Mouse (Mus musculus): ENCODE measurements around the gene Mrps25. TPM values are rescaled to one million over a fixed set of nuclear protein-coding genes. Genes with fewer than 3 reads are reported as not detected.

Gene Mrps25
- polyA plus RNA-seq, 1 experiment from 2014 or later = 29.2 TPM

GRCm38 (mm10) chr6:92158801-92159200 lies 25.0 kb downstream of the Mrps25 start:
- Histone ChIP-seq H3K36me3 (ENCODE audit: inconsistent target) (peaks cover 99% of the 10 kb centered on the region), H3K4me3 (ENCODE audit: inconsistent target) (no peak overlapping the region), H3K79me2 (ENCODE audit: inconsistent target) (no peaks in the 10 kb centered on the region), H3K27ac (no peak overlapping the region)
- WGBS (ENCODE audit: missing documents) = 94% methylated on average over 3 of the region's 3 CpGs

GRCm38 (mm10) chr6:92153774-92154173 lies 30.1 kb downstream of the Mrps25 start:
- peaks cover 82% of the 10 kb centered on the region for H3K36me3 ChIP-seq (ENCODE audit: inconsistent target)
- no peaks in the 10 kb centered on the region for H3K79me2 ChIP-seq (ENCODE audit: inconsistent target)
- no peak overlapping the region for H3K27ac ChIP-seq
- WGBS (ENCODE audit: missing documents) = 100% methylated on average over 1 of the region's 1 CpGs
- no peak overlapping the region for H3K4me3 ChIP-seq (ENCODE audit: inconsistent target)

DNA sequence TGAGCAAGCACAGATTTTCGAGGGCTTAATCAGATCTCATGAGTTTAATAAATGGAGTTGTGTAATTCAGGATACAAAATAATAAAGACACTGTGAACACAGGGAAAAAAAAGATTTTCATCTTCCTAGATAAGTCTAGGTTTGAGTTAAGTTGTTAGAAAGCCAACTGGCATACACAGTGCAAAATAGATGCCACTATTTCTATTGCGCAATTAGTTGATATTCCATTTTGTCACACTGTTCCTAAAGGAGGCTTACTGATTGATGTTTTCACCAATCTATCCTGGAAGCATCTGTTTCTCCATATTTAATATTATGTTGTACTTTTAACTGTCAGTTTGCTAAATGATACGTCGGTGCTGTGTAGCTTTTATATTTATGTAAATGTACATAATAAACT lies 38.0 kb downstream of the Mrps25 start:
- WGBS (ENCODE audit: missing documents) = 97% methylated on average over 4 of the region's 4 CpGs
- H3K36me3 ChIP-seq (ENCODE audit: inconsistent target) = peaks cover 28% of the 10 kb centered on the region
- H3K79me2 ChIP-seq (ENCODE audit: inconsistent target) = no peaks in the 10 kb centered on the region; the same call in 1 of the 2 replicates

GRCm38 (mm10) chr6:92136356-92136755 lies 47.5 kb downstream of the Mrps25 start:
- Histone ChIP-seq H3K36me3 (ENCODE audit: inconsistent target) (peaks cover 10% of the 10 kb centered on the region; the same call in 1 of the 2 replicates), H3K4me3 (ENCODE audit: inconsistent target) (no peak overlapping the region), H3K79me2 (ENCODE audit: inconsistent target) (peaks cover 75% of the 10 kb centered on the region), H3K27ac (no peak overlapping the region)
- 90% methylated on average over 2 of the region's 2 CpGs for WGBS (ENCODE audit: missing documents)

More for the DNA sequence above, 38.0 kb downstream of the Mrps25 start:
- Histone ChIP-seq H3K4me3 (ENCODE audit: inconsistent target) (no peak overlapping the region), H3K27ac (no peak overlapping the region)

DNA sequence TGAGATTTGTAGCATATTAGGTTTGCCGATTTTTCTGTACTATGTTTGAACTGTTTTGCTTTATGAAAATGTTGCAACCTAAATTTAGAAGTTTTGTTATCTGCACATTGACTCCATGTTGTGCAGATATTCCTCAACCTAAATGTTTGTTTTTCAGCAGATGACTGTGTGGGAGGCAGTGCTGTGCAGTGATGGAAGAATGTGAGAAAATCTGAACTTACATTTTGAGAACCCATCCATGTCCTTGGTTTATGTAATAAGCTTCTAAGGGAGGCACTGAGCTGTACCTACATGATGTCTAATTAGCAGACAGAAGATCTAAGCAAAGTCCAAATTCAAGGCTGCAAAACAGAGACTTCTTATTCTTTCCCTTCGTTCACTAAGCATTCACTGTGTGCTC lies 50.2 kb downstream of the Mrps25 start:
- WGBS (ENCODE audit: missing documents) = 100% methylated on average over 2 of the region's 2 CpGs
- H3K36me3 ChIP-seq (ENCODE audit: inconsistent target) = no peaks in the 10 kb centered on the region

DNA sequence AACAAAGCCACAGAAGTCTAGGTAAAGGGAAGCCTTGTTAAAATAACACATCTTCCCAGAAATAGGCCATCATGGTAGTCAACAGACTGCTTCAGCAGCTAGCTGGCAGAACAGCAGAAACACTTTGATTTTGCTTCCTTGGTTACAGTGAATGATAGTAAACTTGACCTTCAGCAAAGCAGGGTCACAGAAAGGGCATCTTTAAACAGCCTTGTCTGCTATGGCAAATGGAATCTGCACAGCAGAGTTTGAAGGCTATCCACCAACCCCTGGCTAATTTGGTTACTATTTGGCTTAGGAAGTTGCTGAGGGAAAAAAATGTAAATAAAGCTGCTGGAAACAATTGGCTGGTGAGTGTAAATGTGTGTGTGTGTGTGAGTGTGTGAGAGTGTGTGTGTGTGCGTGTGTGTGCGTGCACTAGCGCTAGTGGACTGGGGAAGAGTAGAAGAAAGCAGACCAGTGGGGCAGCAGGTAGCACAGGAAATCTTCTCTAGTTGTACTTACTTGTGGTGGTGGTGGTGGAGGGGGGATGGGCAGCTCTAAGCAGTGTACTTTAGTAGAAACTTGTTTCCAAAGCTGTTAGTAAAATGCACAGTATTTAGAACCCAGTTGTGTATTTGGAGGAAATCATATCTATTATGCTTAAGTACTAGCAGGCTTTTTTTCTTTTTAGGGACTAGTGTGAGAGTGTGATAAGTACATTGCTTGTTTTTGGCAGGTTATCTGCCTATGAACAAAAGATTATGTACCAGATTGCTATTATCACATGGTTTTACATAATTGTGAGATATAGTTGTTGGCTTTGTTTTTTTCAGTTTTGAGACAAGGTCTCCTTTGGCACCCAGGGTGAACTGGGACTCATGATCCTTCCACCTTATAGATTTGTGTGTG lies 51.6 kb downstream of the Mrps25 start:
- Histone ChIP-seq H3K27ac (no peak overlapping the region), H3K4me3 (ENCODE audit: inconsistent target) (no peak overlapping the region), H3K36me3 (ENCODE audit: inconsistent target) (no peaks in the 10 kb centered on the region), H3K79me2 (ENCODE audit: inconsistent target) (peaks cover 88% of the 10 kb centered on the region)
- WGBS (ENCODE audit: missing documents) = 60% methylated on average over 2 of the region's 3 CpGs

More for the DNA sequence above, 50.2 kb downstream of the Mrps25 start:
- H3K27ac ChIP-seq = no peak overlapping the region
- H3K4me3 ChIP-seq (ENCODE audit: inconsistent target) = no peak overlapping the region
- H3K79me2 ChIP-seq (ENCODE audit: inconsistent target) = peaks cover 90% of the 10 kb centered on the region

DNA sequence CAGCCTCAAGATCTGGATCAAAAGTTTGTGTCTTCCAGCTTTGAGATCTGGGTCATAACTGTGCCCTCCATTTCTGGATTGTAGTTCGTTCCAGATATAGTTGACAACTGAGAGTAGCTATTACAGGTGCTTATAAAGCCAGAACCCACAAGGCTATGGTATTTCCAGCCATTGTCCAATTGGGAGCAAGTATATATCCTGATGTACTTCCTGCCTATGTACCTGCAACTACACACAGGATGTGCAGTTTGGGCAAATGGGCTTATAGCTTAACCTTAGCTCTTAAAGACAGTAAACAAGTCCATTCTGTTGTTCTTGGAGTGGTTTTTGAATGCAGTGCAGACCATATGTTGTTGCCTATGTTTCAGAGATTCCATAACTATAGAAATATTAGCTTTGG lies 52.4 kb downstream of the Mrps25 start:
- no peak overlapping the region for H3K4me3 ChIP-seq (ENCODE audit: inconsistent target)
- 100% methylated on average over 1 of the region's 1 CpGs for WGBS (ENCODE audit: missing documents)
- H3K36me3 ChIP-seq (ENCODE audit: inconsistent target) = no peaks in the 10 kb centered on the region

DNA sequence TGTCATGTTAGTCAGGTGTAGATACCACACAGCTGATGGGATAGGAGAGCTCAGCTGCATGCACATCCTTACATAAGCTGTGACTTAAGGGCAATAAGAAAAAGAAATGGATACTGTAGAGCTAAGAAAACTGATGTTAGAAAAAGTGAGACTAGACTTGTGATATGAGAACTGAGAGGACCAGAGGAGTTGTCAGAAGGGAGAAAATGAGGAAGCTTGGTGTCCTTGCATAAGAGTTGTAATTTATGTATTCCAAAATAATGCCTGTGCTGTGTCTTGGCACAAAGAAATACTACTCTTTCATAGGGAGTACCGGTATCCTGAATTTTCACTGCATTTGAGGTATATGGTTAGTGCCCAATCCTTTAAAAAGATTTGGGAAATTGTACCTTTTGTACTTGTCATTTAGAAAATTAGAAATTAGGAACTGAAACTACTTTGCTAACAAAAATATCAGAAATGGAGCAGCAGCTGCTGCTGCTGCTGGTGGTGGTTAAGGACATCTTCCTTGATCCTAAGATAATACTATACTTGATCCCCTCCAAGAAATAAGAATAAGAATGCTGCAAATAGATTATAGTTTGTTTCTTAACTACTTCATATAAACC lies 56.9 kb downstream of the Mrps25 start:
- H3K4me3 ChIP-seq (ENCODE audit: inconsistent target) = no peak overlapping the region
- peak overlapping the region; percentile 19 for H3K27ac ChIP-seq
- no peaks in the 10 kb centered on the region for H3K36me3 ChIP-seq (ENCODE audit: inconsistent target)
- H3K79me2 ChIP-seq (ENCODE audit: inconsistent target) = peaks cover 81% of the 10 kb centered on the region
- WGBS (ENCODE audit: missing documents) = 17% methylated on average over 1 of the region's 1 CpGs

More for the DNA sequence above, 52.4 kb downstream of the Mrps25 start:
- Histone ChIP-seq H3K79me2 (ENCODE audit: inconsistent target) (peaks cover 80% of the 10 kb centered on the region), H3K27ac (no peak overlapping the region)

- Histone ChIP-seq H3K79me2 (ENCODE audit: inconsistent target) (peaks cover 75% of the 10 kb centered on the region), H3K4me3 (ENCODE audit: inconsistent target) (no peak overlapping the region), H3K27ac (no peak overlapping the region), H3K36me3 (ENCODE audit: inconsistent target) (no peaks in the 10 kb centered on the region)
Observed at GRCm38 (mm10) chr6:92124547-92124946, 59.3 kb downstream of the Mrps25 start.

Other genes starting within 250 kb of the Mrps25 start
- not detected in 3 replicates for gene Fgd5, start 205.2 kb downstream of the Mrps25 start, polyA plus RNA-seq (2018)
- gene Nr2c2, start 92.6 kb downstream of the Mrps25 start, polyA plus RNA-seq (2018) = 7.5 to 11.6 TPM (median 8.7 TPM) in 3 replicates
- 11.9 to 15.6 TPM (median 14.0 TPM) in 3 replicates for gene Rbsn, start 30.9 kb upstream of the Mrps25 start, polyA plus RNA-seq (2018)
- gene Trh, start 60.6 kb upstream of the Mrps25 start, polyA plus RNA-seq (2018) = not detected in 3 replicates

Measured in macrophage (primary cell).